Mouse (Mus musculus) brain, embryonic 14.5 days (tissue): ENCODE measurements around the gene Gpr182.

Source experiments
- CTCF ChIP-seq: fragments of 200-500 bp; IDR thresholded peaks from 2 replicates; pipeline ENCODE4 v1.5.1; 2012; ENCODE audit warnings: inconsistent platforms, mild to moderate bottlenecking, moderate library complexity, borderline replicate concordance; ENCODE audit not compliant: insufficient read depth, insufficient read length; ENCODE audit errors: extremely low read depth
- POLR2A ChIP-seq: fragments of 200-500 bp; IDR thresholded peaks from 2 replicates; pipeline ENCODE4 v1.6.1; 2012; ENCODE audit warnings: mild to moderate bottlenecking, inconsistent platforms, borderline replicate concordance; ENCODE audit not compliant: poor library complexity, insufficient read depth, insufficient read length, severe bottlenecking; ENCODE audit errors: extremely low read depth

- no peak for TF ChIP-seq POLR2A
- TF ChIP-seq CTCF, result no peak
These were observed 43.8 kb downstream of the Gpr182 start for GRCm38 (mm10) chr10:127707721-127708120.
